ENCODE assay signal across 9 mouse cellular contexts in the genomic region with DNA sequence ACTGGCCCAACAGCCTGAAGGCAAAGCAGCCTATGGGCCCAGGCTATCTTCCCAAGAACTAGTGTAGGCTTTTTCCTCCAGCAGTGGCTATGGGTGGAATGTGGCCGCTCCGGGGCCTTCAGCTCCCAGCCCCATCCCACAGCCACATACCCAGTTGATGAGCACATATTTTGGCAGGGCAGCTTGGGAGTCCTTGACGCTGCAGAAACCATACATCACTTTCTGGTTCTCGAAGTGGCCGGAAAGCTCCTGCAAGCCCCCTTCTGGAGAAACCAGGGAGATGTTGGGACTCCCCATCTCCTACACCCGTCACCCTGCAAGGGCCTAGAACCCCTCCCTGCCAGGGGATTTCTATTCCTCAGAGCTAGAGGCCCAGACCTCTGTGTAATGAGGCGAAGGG. TPM values are rescaled to one million over a fixed set of nuclear protein-coding genes. Genes with fewer than 3 reads are reported as not detected.
A peak's percentile ranks its signal among the peaks of the same experiment; 100 is the strongest.
DNase-seq lines count a peak whose midpoint lies in the region; ATAC-seq and TF ChIP-seq lines count a peak whose summit lies in the region.
"Had no signal": no experiment of that assay in that cellular context is flagged by ENCODE, and none has a peak within 500 bp of the region (broad histone marks: within the 10 kb centered on the region; RNA-seq: fewer than 3 reads in every experiment).

No protein-coding gene starts in this region.

- WGBS in lung, postnatal 0 days: 57% methylated on average over 7 of the region's 7 CpGs
- WGBS in neural tube, embryonic 13.5 days: 80% methylated on average over 7 of the region's 7 CpGs

- no peak for DNase-seq in gastrocnemius, adult 2 months
- DNase-seq in gastrocnemius, adult 8-10 months (ENCODE audit: low spot score in 2 of 2): no peak
- peak; percentile 59 for DNase-seq in lung, postnatal 0 days (ENCODE audit: low spot score)
- no peak for DNase-seq in lung, postnatal 25 days (ENCODE audit: low spot score)
- DNase-seq in heart, postnatal 10 days: peak; percentile 71 to 72
- DNase-seq in right cerebral cortex, postnatal 36 days (ENCODE audit: low spot score in 2 of 2): no peak
- DNase-seq: kidney, adult 8-10 months had no signal

- no peaks in the 10 kb centered on the region for H3K9me3 ChIP-seq in lung, postnatal 0 days (ENCODE audit: low read length)
- no peaks in the 10 kb centered on the region for H3K9me3 ChIP-seq in neural tube, embryonic 13.5 days

- TF ChIP-seq CTCF in gastrocnemius, adult 2 months (IDR thresholded peaks at IDR 0.05): no peak
- TF ChIP-seq CTCF in lung, postnatal 0 days (IDR thresholded peaks at IDR 0.05): peak; percentile 30

- peaks cover 6% of the 10 kb centered on the region; the same call in 1 of the 2 replicates for H3K4me1 ChIP-seq in lung, postnatal 0 days (ENCODE audit: insufficient read depth, low read depth, low read length)
- H3K4me1 ChIP-seq in neural tube, embryonic 13.5 days (replicated peaks): peaks cover 53% of the 10 kb centered on the region

- H3K27ac ChIP-seq in gastrocnemius, adult 2 months: peak overlapping the region; percentile 64
- H3K27ac ChIP-seq in lung, postnatal 0 days (ENCODE audit: low read length): 0 out of 2 replicates have a peak overlapping the region, but pooled peaks have one; percentile 14
- H3K27ac ChIP-seq in neural tube, embryonic 13.5 days (replicated peaks): peak overlapping the region; percentile 99; the same call in 1 of the 2 replicates

- no peaks in the 10 kb centered on the region for H3K36me3 ChIP-seq in lung, postnatal 0 days (ENCODE audit: insufficient read depth, low read length)
- H3K36me3 ChIP-seq in neural tube, embryonic 13.5 days: peaks cover 55% of the 10 kb centered on the region

- peaks cover 5% of the 10 kb centered on the region for H3K27me3 ChIP-seq in lung, postnatal 0 days (replicated peaks; ENCODE audit: insufficient read depth, low read length)
- H3K27me3 ChIP-seq in neural tube, embryonic 13.5 days: no peaks in the 10 kb centered on the region

- H3K4me3 ChIP-seq in gastrocnemius, adult 2 months: peak overlapping the region; percentile 24; the same call in 1 of the 2 replicates
- H3K4me3 ChIP-seq in lung, postnatal 0 days (ENCODE audit: low read depth, low read length): no peak overlapping the region
- H3K4me3 ChIP-seq in neural tube, embryonic 13.5 days: peak overlapping the region; percentile 99

- H3K9ac ChIP-seq in lung, postnatal 0 days (replicated peaks; ENCODE audit: low read depth): no peak overlapping the region
- H3K9ac ChIP-seq in neural tube, embryonic 13.5 days: peak overlapping the region; percentile 100; the same call in 1 of the 2 replicates

- H3K4me2 ChIP-seq in lung, postnatal 0 days (replicated peaks; ENCODE audit: low read depth, low read length): no peak overlapping the region
- peak overlapping the region; percentile 100 for H3K4me2 ChIP-seq in neural tube, embryonic 13.5 days

- intact Hi-C loops in gastrocnemius, adult 2 months (cut with DNase I): no loop called here
- intact Hi-C loops in heart, postnatal 10 days (cut with DNase I): no loop called here

- ATAC-seq in lung, postnatal 0 days: peak; percentile 45
- ATAC-seq in neural tube, embryonic 13.5 days (ENCODE audit: low read depth): no peak
- ATAC-seq in cerebellum, adult (ENCODE audit: insufficient number of reproducible peaks, low FRiP score, low TSS enrichment): no peak

- no peak for TF ChIP-seq EP300 in lung, postnatal 0 days (IDR thresholded peaks at IDR 0.05)

RNA-seq across cellular contexts. Expression of a gene that starts 5.4 kb away (rescaled TPM):
- 1 to 10 TPM; 4.9 to 7.7 TPM for total RNA-seq in gastrocnemius, adult 2 months (2021)
- total RNA-seq in gastrocnemius, adult 8-10 months (2022): 1 to 10 TPM; 2.9 to 4.0 (median 3.4) TPM
- 43.0 and 50.6 TPM in 2 replicates for polyA plus RNA-seq in lung, postnatal 0 days (2015; fragmentation: Nextera tagmentation; extraction: Ambion mirVana)
- 10 to 100 TPM; 53.7 to 58.2 TPM for total RNA-seq in heart, postnatal 10 days (2021)
- 574 and 615 TPM in 2 replicates for polyA plus RNA-seq in neural tube, embryonic 13.5 days (2015; fragmentation: Nextera tagmentation; extraction: Ambion mirVana)

RNA-seq across cellular contexts. Expression of a gene that starts 18.5 kb away (rescaled TPM):
- under 1 TPM; 0.18 to 0.22 TPM for total RNA-seq in gastrocnemius, adult 2 months (2021)
- under 1 TPM in 2 of 4 experiments, not detected in 2; 0.20 to 0.39 TPM for total RNA-seq in gastrocnemius, adult 8-10 months (2022)
- polyA plus RNA-seq in lung, postnatal 0 days (2015; fragmentation: Nextera tagmentation; extraction: Ambion mirVana): 0.17 and 0.45 TPM in 2 replicates
- total RNA-seq in heart, postnatal 10 days (2021): 1 to 10 TPM; 1.7 to 1.8 TPM
- 2.5 and 3.1 TPM in 2 replicates for polyA plus RNA-seq in neural tube, embryonic 13.5 days (2015; fragmentation: Nextera tagmentation; extraction: Ambion mirVana)

RNA-seq across cellular contexts. Expression of a gene that starts 30.9 kb away (rescaled TPM):
- 100 to 1,000 TPM; 424 to 537 TPM for total RNA-seq in gastrocnemius, adult 2 months (2021)
- 100 to 1,000 TPM; 476 to 539 (median 493) TPM for total RNA-seq in gastrocnemius, adult 8-10 months (2022)
- 109 and 111 TPM in 2 replicates for polyA plus RNA-seq in lung, postnatal 0 days (2015; fragmentation: Nextera tagmentation; extraction: Ambion mirVana)
- total RNA-seq in heart, postnatal 10 days (2021): 10 to 100 TPM; 63.6 to 74.2 TPM
- polyA plus RNA-seq in neural tube, embryonic 13.5 days (2015; fragmentation: Nextera tagmentation; extraction: Ambion mirVana): 155 and 167 TPM in 2 replicates

RNA-seq across cellular contexts. Expression of a gene that starts 37.7 kb away (rescaled TPM):
- 1 to 10 TPM; 9.6 to 10.0 TPM for total RNA-seq in gastrocnemius, adult 2 months (2021)
- total RNA-seq in gastrocnemius, adult 8-10 months (2022): 1 to 10 TPM; 6.9 to 9.7 (median 9.4) TPM
- 20.4 and 20.5 TPM in 2 replicates for polyA plus RNA-seq in lung, postnatal 0 days (2015; fragmentation: Nextera tagmentation; extraction: Ambion mirVana)
- total RNA-seq in heart, postnatal 10 days (2021): 10 to 100 TPM; 26.3 to 28.5 TPM
- polyA plus RNA-seq in neural tube, embryonic 13.5 days (2015; fragmentation: Nextera tagmentation; extraction: Ambion mirVana): 35.7 and 38.5 TPM in 2 replicates

RNA-seq across cellular contexts. Expression of a gene that starts 46.6 kb away (rescaled TPM):
- 1 to 10 TPM in 1 of 2 experiments, under 1 TPM in 1; 0.77 to 1.5 TPM for total RNA-seq in gastrocnemius, adult 2 months (2021)
- total RNA-seq in gastrocnemius, adult 8-10 months (2022): 1 to 10 TPM in 1 of 4 experiments, under 1 TPM in 3; 0.61 to 1.1 (median 0.79) TPM
- polyA plus RNA-seq in lung, postnatal 0 days (2015; fragmentation: Nextera tagmentation; extraction: Ambion mirVana): 8.1 and 9.1 TPM in 2 replicates
- 1 to 10 TPM; 1.7 to 1.8 TPM for total RNA-seq in heart, postnatal 10 days (2021)
- 4.2 and 4.6 TPM in 2 replicates for polyA plus RNA-seq in neural tube, embryonic 13.5 days (2015; fragmentation: Nextera tagmentation; extraction: Ambion mirVana)

Comparison
In these comparisons a context has a peak if more than half of its experiments do, and no peak if none do; other contexts are left out.
1. DNase-seq: peak in lung, postnatal 0 days (single experiment) and heart, postnatal 10 days (2 of 2); none in gastrocnemius, adult 2 months (single experiment), gastrocnemius, adult 8-10 months (0 of 2), lung, postnatal 25 days (single experiment) and right cerebral cortex, postnatal 36 days (0 of 2).
2. H3K27ac ChIP-seq: peak in every context shown above with its lines; median percentile 99 in neural tube, embryonic 13.5 days; 64 in gastrocnemius, adult 2 months; 14 in lung, postnatal 0 days.
3. RNA of a gene that starts 5.4 kb away (total RNA-seq): 53.7 to 58.2 TPM in heart, postnatal 10 days; 4.9 to 7.7 TPM in gastrocnemius, adult 2 months and 2.9 to 4.0 TPM in gastrocnemius, adult 8-10 months; every median in the first group is over 4 times any median in the second.
4. RNA of a gene that starts 30.9 kb away (total RNA-seq): 424 to 537 TPM in gastrocnemius, adult 2 months and 476 to 539 TPM in gastrocnemius, adult 8-10 months; 63.6 to 74.2 TPM in heart, postnatal 10 days; every median in the first group is over 4 times any median in the second.